Mouse (Mus musculus) spleen, adult 2 months (tissue): Measurements from ENCODE around the gene Fam241b.

Experiments used
- CTCF ChIP-seq: fragments of 200-500 bp; IDR thresholded peaks from 2 replicates; pipeline ENCODE4 v1.5.1; 2011; ENCODE audit warnings: mild to moderate bottlenecking, inconsistent platforms; ENCODE audit not compliant: insufficient read depth, insufficient read length, insufficient replicate concordance; ENCODE audit errors: extremely low read depth
- POLR2A ChIP-seq: fragments of 200-500 bp; IDR thresholded peaks from 2 replicates; pipeline ENCODE4 v1.6.1; 2011; ENCODE audit warnings: low read depth, low read length, inconsistent platforms

DNA sequence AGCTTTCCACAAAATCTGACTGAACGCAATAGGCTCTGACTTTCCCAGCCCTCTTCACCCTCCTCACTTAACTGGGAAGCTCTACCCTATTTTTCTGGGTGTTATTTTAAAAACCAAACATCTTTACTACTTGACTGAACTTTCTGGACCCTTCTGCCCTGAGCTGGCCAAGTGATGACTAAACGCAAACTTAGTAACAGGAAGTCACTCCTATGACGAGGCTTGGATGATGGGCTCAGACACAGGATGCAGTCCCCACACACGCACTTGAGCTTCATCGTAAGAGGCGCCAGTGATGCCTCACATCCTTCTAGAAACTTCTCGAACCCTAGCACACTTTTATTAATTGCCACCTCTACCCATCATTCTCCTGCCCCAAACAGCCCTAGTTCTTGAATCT is 74.3 kb downstream of the Fam241b start:
- TF ChIP-seq CTCF = no peak
- TF ChIP-seq POLR2A = no peak
